Mouse (Mus musculus) midbrain, embryonic 16.5 days (tissue): ENCODE results near the gene Fbxw7. TPM values are rescaled to one million over a fixed set of nuclear protein-coding genes. Genes with fewer than 3 reads are reported as not detected.

Source experiments
- ATAC-seq: fragments of 200-750 bp; cut with Nextera tagmentation; 2 replicates; pipeline ENCODE4 v1.8.0; 2017; ENCODE audit warnings: moderate TSS enrichment
- H3K27ac ChIP-seq: fragments of 300-500 bp; sonication (generic); 2 replicates; pipeline ENCODE4 v1.5.1; 2014; ENCODE audit warnings: mild to moderate bottlenecking, low read length, mixed read lengths
- H3K27me3 ChIP-seq: fragments of 300-500 bp; sonication (generic); 2 replicates; pipeline ENCODE4 v1.6.1; 2014; ENCODE audit warnings: low read depth, low read length, mixed read lengths; ENCODE audit not compliant: control insufficient read depth, insufficient read depth
- H3K36me3 ChIP-seq: fragments of 300-500 bp; sonication (generic); 2 replicates; pipeline ENCODE4 v1.6.1; 2014; ENCODE audit warnings: mild to moderate bottlenecking, low read length, moderate library complexity, mixed read lengths; ENCODE audit not compliant: control insufficient read depth, insufficient read depth
- H3K4me1 ChIP-seq: fragments of 300-500 bp; sonication (generic); 2 replicates; pipeline ENCODE4 v1.6.1; 2014; ENCODE audit warnings: mild to moderate bottlenecking, low read length, mixed read lengths; ENCODE audit not compliant: control insufficient read depth, insufficient read depth
- H3K4me2 ChIP-seq: fragments of 300-500 bp; sonication (generic); 2 replicates; pipeline ENCODE4 v1.6.1; 2014; ENCODE audit warnings: mild to moderate bottlenecking, low read length, mixed read lengths
- H3K4me3 ChIP-seq: fragments of 300-500 bp; sonication (generic); 2 replicates; pipeline ENCODE4 v1.5.1; 2014; ENCODE audit warnings: low read depth, mild to moderate bottlenecking, low read length, moderate library complexity, mixed read lengths
- H3K9ac ChIP-seq: fragments of 300-500 bp; sonication (generic); 2 replicates; pipeline ENCODE4 v1.6.1; 2014; ENCODE audit warnings: low read depth, low read length, mixed read lengths
- H3K9me3 ChIP-seq: fragments of 300-500 bp; sonication (generic); replicated peaks from 2 replicates; pipeline ENCODE4 v1.6.1; 2014; ENCODE audit warnings: mild to moderate bottlenecking, low read length, mixed read lengths; ENCODE audit not compliant: control insufficient read depth, poor library complexity, severe bottlenecking
- WGBS: fragments of 180-500 bp; shearing (Covaris S2); extraction: QIAGEN DNeasy Blood & Tissue Kit; methylation state at CpG from one replicate; pipeline ENCODE4 v1.1.7; 2014; 5-methylcytosine and 5-hydroxymethylcytosine counted together
- polyA plus RNA-seq: library from polyadenylated mRNA; unstranded; fragments of >200 nt; fragmentation: Nextera tagmentation; extraction: Ambion mirVana; gene quantifications from 2 replicates; pipeline ENCODE4 v1.2.1, GENCODE M21; 2015

The Fbxw7 gene
- polyA plus RNA-seq, 1 experiment from 2014 or later = 28.5 TPM

DNA sequence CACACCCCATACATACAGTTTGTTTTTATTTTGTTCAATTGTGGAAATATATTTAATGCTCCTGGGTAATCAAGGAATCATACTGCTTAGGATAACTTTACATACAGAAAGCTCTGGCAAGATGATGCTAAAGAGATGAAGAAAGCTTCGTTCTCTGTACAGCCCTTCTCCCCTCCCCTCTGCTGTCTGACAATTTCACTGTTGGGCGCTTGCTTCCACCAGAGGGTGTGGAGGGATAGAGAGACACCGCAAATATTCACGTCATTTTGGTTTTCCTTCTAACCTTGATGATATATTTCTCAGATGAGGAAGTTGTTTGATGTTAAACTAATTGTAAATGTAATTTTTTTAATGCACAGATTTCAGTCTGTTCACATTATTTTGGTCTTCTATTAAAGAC lies 140.8 kb downstream of the Fbxw7 start:
- no peaks in the 10 kb centered on the region for H3K27me3 ChIP-seq
- peaks cover 12% of the 10 kb centered on the region for H3K4me1 ChIP-seq
- H3K27ac ChIP-seq = no peak overlapping the region
- no peak overlapping the region for H3K4me3 ChIP-seq
- no peak overlapping the region for H3K9ac ChIP-seq
- 29% methylated on average over 4 of the region's 4 CpGs for WGBS
- no peaks in the 10 kb centered on the region for H3K9me3 ChIP-seq
- H3K36me3 ChIP-seq = no peaks in the 10 kb centered on the region
- ATAC-seq = no peak
- peak overlapping the region; percentile 29; the same call in 1 of the 2 replicates for H3K4me2 ChIP-seq

DNA sequence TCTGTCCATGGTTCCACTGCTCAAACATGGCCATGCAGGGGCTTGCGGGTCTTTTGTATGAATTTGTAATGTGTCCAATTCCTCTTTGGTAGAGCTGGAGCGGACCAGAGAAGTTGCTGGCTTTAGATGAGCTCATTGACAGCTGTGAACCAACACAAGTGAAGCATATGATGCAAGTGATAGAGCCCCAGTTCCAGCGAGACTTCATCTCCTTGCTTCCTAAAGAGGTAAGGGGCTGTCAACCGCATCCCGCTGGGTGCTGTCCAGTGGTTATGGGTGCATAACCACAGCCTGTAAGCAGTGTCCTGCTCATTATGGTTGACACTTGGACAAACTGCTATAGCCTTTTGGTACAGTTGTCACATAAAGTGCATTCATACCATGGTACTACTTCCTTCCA lies 150.1 kb downstream of the Fbxw7 start:
- 93% methylated on average over 5 of the region's 5 CpGs for WGBS
- H3K4me1 ChIP-seq = no peaks in the 10 kb centered on the region
- no peak overlapping the region for H3K27ac ChIP-seq
- H3K27me3 ChIP-seq = no peaks in the 10 kb centered on the region
- H3K9ac ChIP-seq = no peak overlapping the region
- no peak for ATAC-seq
- H3K4me3 ChIP-seq = no peak overlapping the region
- H3K4me2 ChIP-seq = no peak overlapping the region
- H3K36me3 ChIP-seq = 0 out of 2 replicates have a peak, but pooled peaks cover 7% of the 10 kb centered on the region
- H3K9me3 ChIP-seq = no peaks in the 10 kb centered on the region

DNA sequence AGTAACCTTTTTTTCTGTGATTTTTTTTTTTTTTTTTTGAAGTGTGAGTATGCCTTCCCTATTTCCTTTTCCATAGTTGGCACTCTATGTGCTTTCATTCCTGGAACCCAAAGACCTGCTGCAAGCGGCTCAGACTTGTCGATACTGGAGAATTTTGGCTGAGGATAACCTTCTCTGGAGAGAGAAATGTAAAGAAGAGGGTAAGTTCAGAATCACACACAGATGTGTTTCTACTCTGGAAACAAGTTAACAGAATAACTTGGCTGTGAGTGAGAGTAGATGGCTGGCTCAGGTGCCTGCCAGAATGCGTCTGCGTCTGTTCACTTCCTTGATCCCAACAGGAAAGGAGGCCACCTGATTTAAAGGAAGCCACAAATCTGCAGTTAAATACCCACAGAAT lies 152.3 kb downstream of the Fbxw7 start:
- no peak overlapping the region for H3K4me3 ChIP-seq
- no peaks in the 10 kb centered on the region for H3K27me3 ChIP-seq
- 96% methylated on average over 4 of the region's 4 CpGs for WGBS
- H3K36me3 ChIP-seq = peaks cover 11% of the 10 kb centered on the region; the same call in 1 of the 2 replicates
- no peaks in the 10 kb centered on the region for H3K4me1 ChIP-seq
- no peak overlapping the region for H3K27ac ChIP-seq
- no peak overlapping the region for H3K4me2 ChIP-seq
- H3K9me3 ChIP-seq = no peaks in the 10 kb centered on the region
- no peak overlapping the region for H3K9ac ChIP-seq
- no peak for ATAC-seq

DNA sequence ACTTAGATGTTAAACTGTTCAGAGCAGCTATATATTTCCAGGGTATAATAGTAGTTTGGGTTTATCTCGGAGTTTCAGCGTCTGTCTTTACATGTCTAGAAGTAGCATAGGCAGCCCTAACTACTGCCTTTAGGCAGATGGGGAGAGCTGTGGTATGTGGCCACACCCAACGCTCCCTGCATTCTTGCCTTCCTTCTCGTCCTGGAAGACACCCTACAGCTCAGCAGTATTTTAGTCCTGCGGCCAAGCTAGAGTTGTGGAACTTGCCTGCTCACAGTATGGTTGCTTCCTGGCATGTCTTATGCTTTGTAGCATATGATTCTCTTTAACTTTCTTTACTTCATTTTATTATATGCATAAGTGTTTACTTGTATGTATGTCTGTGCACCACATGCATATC lies 156.5 kb downstream of the Fbxw7 start:
- Histone ChIP-seq H3K4me2 (no peak overlapping the region), H3K27me3 (no peaks in the 10 kb centered on the region), H3K9ac (no peak overlapping the region), H3K36me3 (peaks cover 19% of the 10 kb centered on the region), H3K4me3 (no peak overlapping the region), H3K4me1 (no peaks in the 10 kb centered on the region), H3K9me3 (no peaks in the 10 kb centered on the region), H3K27ac (no peak overlapping the region)
- WGBS = 93% methylated on average over 5 of the region's 5 CpGs
- ATAC-seq = no peak

DNA sequence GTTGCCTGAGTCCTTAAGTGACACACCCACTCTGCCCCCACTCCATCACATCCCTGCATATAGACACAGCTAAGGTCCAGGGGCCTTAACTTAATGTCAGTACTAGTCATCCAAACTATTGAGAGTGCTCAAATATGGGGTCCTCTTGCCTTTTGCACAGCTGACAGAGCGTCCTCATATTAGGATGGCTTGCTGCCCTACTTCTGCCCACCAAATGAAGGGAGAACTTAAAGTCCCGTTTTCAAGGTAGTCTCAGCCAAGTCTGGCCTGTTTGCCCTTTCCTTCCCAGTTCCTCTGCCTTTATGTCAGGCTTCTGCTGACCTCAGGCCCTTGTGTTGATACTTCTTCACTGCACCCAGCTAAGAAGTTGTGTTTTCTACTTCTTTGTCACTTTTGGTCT lies 157.8 kb downstream of the Fbxw7 start:
- no peak overlapping the region for H3K27ac ChIP-seq
- no peak overlapping the region for H3K4me2 ChIP-seq
- H3K4me1 ChIP-seq = no peaks in the 10 kb centered on the region
- no peak overlapping the region for H3K9ac ChIP-seq
- peaks cover 15% of the 10 kb centered on the region for H3K36me3 ChIP-seq
- no peaks in the 10 kb centered on the region for H3K27me3 ChIP-seq
- WGBS = 96% methylated on average over 2 of the region's 2 CpGs
- H3K9me3 ChIP-seq = no peaks in the 10 kb centered on the region
- no peak overlapping the region for H3K4me3 ChIP-seq
- no peak for ATAC-seq

DNA sequence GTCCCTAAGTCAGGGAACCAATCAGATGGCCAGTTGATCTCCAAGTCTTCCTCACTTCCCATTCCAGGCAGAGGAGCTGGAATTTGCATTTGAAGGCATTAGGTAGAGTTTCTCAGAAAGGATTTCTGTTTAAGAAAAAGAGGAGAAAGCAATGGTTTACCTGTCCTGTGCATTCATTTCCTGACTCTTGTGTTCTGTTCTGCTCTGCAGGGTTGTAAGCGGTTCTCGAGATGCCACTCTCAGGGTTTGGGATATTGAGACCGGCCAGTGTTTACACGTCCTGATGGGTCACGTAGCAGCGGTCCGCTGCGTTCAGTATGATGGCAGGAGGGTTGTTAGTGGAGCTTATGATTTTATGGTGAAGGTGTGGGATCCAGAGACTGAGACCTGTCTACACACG lies 159.1 kb downstream of the Fbxw7 start:
- Histone ChIP-seq H3K27me3 (no peaks in the 10 kb centered on the region), H3K9me3 (no peaks in the 10 kb centered on the region), H3K4me2 (no peak overlapping the region), H3K27ac (no peak overlapping the region), H3K36me3 (peaks cover 15% of the 10 kb centered on the region), H3K4me3 (no peak overlapping the region), H3K4me1 (no peaks in the 10 kb centered on the region), H3K9ac (no peak overlapping the region)
- 81% methylated on average over 9 of the region's 9 CpGs for WGBS
- no peak for ATAC-seq

DNA sequence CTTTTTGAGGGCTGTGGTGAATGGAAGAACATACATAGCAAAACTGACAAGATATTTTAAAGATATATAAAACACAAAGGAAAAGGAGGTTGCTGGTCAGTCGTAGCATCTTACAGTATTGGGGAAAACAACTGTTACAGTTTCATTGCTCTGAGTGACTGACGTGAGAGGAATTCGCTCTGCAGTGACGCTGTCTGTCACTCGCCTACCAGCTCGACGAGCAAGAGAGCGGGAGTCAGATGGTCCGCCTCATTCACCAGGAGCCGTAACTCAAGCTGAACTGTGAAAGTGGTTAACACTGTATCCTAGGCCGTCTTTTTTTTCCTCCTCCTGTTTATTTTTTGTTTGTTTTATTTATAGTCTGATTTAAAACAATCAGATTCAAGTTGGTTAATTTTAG lies 163.6 kb downstream of the Fbxw7 start:
- Histone ChIP-seq H3K9me3 (no peaks in the 10 kb centered on the region), H3K27me3 (no peaks in the 10 kb centered on the region), H3K4me2 (no peak overlapping the region), H3K36me3 (peaks cover 12% of the 10 kb centered on the region), H3K27ac (no peak overlapping the region), H3K4me1 (no peaks in the 10 kb centered on the region), H3K4me3 (no peak overlapping the region), H3K9ac (no peak overlapping the region)
- ATAC-seq = no peak
- WGBS = 82% methylated on average over 11 of the region's 11 CpGs

DNA sequence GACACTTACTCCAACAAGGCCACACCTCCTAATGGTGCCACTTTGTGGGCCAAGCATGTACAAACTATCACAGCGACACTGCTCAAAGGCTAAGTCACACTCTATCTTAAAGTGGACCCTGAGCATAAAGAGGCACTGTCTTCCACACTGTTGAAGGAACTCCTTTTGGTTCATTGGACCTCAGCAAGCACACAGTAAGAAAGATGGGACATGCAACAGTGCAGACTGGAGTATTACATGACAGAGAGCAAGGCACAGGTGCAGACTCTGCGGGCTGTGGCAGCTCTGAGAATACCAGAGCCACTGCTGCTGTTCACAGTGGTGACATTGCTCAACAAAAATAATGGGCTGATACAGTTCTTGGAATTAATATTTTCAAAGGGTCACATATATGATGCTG lies 165.1 kb downstream of the Fbxw7 start:
- no peak overlapping the region for H3K4me3 ChIP-seq
- H3K9ac ChIP-seq = no peak overlapping the region
- H3K27me3 ChIP-seq = no peaks in the 10 kb centered on the region
- no peaks in the 10 kb centered on the region for H3K4me1 ChIP-seq
- H3K9me3 ChIP-seq = no peaks in the 10 kb centered on the region
- ATAC-seq = no peak
- H3K4me2 ChIP-seq = no peak overlapping the region
- 98% methylated on average over 2 of the region's 2 CpGs for WGBS
- peaks cover 12% of the 10 kb centered on the region for H3K36me3 ChIP-seq
- H3K27ac ChIP-seq = no peak overlapping the region

DNA sequence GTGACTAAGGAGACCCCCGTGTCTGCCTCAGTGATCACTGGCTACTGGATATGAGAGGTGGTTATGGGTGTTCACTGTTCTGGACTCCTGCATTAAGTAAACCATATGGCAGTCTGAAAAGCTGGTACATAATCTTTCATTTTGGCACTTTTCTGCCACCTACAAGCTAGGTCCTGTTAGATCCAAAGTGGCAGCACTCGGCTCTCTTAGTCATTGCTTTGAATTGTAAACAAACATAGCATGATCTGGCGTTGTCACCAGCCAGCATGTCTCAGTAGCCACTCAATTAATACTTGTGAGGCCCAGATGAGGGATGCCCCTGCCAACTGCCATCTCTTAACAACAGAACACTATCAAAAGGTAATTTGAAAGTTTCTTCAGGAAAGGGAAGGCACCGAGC lies 167.6 kb downstream of the Fbxw7 start:
- no peak for ATAC-seq
- Histone ChIP-seq H3K4me2 (no peak overlapping the region), H3K4me3 (no peak overlapping the region), H3K36me3 (peaks cover 8% of the 10 kb centered on the region; the same call in 1 of the 2 replicates), H3K4me1 (no peaks in the 10 kb centered on the region), H3K27me3 (no peaks in the 10 kb centered on the region), H3K27ac (no peak overlapping the region), H3K9me3 (no peaks in the 10 kb centered on the region), H3K9ac (no peak overlapping the region)
- WGBS = 74% methylated on average over 4 of the region's 4 CpGs
